Mouse (Mus musculus) adrenal gland, adult 18-20 months (tissue): ENCODE measurements around the gene Galnt10. TPM values are rescaled to one million over a fixed set of nuclear protein-coding genes. Genes with fewer than 3 reads are reported as not detected.

Experiments
- DNase-seq, 2 experiments: peaks; one replicate each; pipeline ENCODE4 v3.0.0; 2021 to 2022; ENCODE audit warnings: low spot score in 2 of 2
- total RNA-seq, 2 experiments: library from RNA; stranded (reverse); gene quantifications; 1 replicate in 1 of 2; 2 replicates in 1 of 2; pipeline ENCODE4 v1.2.3; 2021

The Galnt10 gene
- total RNA-seq, 2 experiments from 2014 or later = 32.0 to 57.3 TPM

GRCm38 (mm10) chr11:57685689-57686454 is 40.6 kb downstream of the Galnt10 start:
- no peak for DNase-seq

- no peak for DNase-seq
These were observed 41.6 kb downstream of the Galnt10 start for GRCm38 (mm10) chr11:57686797-57687196.

- no peak for DNase-seq
These were observed 42.0 kb downstream of the Galnt10 start for GRCm38 (mm10) chr11:57687258-57687657.

- DNase-seq = no peak
These were observed 43.1 kb downstream of the Galnt10 start for GRCm38 (mm10) chr11:57688179-57688929.

GRCm38 (mm10) chr11:57689811-57690210 is 44.6 kb downstream of the Galnt10 start:
- DNase-seq = no peak

- no peak for DNase-seq
These were observed 45.6 kb downstream of the Galnt10 start for GRCm38 (mm10) chr11:57690836-57691235.

- no peak for DNase-seq
These were observed 46.7 kb downstream of the Galnt10 start for GRCm38 (mm10) chr11:57691939-57692338.

GRCm38 (mm10) chr11:57692726-57693125 is 47.5 kb downstream of the Galnt10 start:
- DNase-seq = no peak

GRCm38 (mm10) chr11:57694486-57694885 is 49.2 kb downstream of the Galnt10 start:
- no peak for DNase-seq

GRCm38 (mm10) chr11:57696207-57696676 is 51.0 kb downstream of the Galnt10 start:
- no peak for DNase-seq

GRCm38 (mm10) chr11:57696807-57697251 is 51.6 kb downstream of the Galnt10 start:
- DNase-seq = no peak

GRCm38 (mm10) chr11:57700114-57700513 is 54.9 kb downstream of the Galnt10 start:
- no peak for DNase-seq

- no peak for DNase-seq
These were observed 56.1 kb downstream of the Galnt10 start for GRCm38 (mm10) chr11:57701193-57701925.

GRCm38 (mm10) chr11:57701956-57702355 is 56.7 kb downstream of the Galnt10 start:
- DNase-seq = no peak

GRCm38 (mm10) chr11:57706620-57707019 is 61.4 kb downstream of the Galnt10 start:
- no peak for DNase-seq

GRCm38 (mm10) chr11:57707114-57707798 is 62.0 kb downstream of the Galnt10 start:
- DNase-seq = no peak

- no peak for DNase-seq
These were observed 63.2 kb downstream of the Galnt10 start for GRCm38 (mm10) chr11:57708174-57709154.

- no peak for DNase-seq
These were observed 68.7 kb downstream of the Galnt10 start for GRCm38 (mm10) chr11:57713960-57714359.

GRCm38 (mm10) chr11:57716721-57717120 is 71.5 kb downstream of the Galnt10 start:
- no peak for DNase-seq

GRCm38 (mm10) chr11:57717432-57717831 is 72.2 kb downstream of the Galnt10 start:
- DNase-seq = no peak
